Mouse (Mus musculus): ENCODE data around the gene Mogat1.
"Not testable (repeated sequence)": the region's sequence is repeated elsewhere in the genome, so short reads cannot be mapped to it uniquely, and the experiment has no call there.

Gene Mogat1

DNA sequence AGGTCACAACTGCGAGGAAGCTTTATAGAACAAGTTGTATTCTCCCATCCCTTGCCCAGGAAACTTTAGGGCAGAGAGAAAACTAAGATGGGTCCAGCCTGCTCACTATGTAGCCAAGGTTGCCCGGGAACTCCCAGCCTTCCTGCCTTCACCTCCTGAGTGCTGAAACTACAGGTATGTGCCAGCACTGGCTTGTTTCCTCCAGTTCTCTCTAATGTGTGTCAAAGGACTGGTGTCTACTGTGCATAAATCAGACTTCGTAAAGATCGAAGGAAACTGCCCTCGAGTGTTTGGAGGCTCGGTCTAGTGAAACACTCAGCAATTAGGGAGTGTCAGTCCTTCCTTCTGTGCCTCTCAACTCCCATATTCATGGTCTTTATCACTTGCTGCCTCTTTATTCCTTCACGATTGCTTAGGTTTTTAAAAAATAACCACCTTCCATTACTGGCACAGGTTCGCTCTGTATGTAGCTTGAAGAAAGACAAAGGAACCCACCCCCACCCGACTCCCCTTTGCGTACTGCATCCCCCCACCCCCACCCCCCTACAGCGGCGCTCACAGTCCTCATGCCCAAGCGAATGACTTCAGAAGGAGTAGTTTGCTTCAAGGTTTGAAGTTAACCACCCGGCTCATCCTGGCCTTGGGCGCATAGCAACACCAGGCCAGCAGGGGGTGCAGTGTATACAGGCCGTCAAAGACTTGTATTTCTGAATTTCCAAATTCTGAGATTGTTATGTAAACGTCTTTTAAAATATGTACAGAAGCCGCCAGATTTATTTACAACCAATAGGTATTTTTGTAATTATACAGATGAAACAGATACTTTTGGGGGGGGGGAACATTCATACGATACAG is 25.7 kb downstream of the Mogat1 start:
- DNase-seq (ENCODE audit: low spot score) = peak; percentile 58

- peak; percentile 21 for DNase-seq (ENCODE audit: low spot score)
Measured at GRCm38 (mm10) chr1:78537494-78538010, 26.8 kb downstream of the Mogat1 start.

DNA sequence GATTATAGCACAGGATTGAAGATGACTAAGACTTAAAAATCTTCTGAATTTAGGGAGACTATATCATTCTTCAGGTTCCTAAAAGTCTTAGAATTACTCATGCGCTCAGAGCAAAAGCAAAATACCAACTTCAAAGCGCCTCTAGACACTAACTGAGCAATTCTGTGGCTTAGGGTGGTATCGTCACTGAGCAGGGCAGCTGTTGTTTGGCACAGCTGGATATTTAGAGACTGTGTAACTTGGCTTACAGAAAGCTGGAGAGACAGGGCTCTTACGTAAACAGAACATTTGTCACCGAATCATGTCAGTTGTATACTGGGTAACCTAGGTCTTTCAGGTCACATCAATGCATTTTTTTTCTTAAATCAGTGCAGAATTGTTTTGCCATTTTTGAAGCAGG is 27.6 kb downstream of the Mogat1 start:
- DNase-seq (ENCODE audit: low spot score) = no peak

GRCm38 (mm10) chr1:78539166-78539565 is 28.4 kb downstream of the Mogat1 start:
- DNase-seq (ENCODE audit: low spot score) = no peak

GRCm38 (mm10) chr1:78543631-78544030 is 32.8 kb downstream of the Mogat1 start:
- not testable (repeated sequence) for DNase-seq (ENCODE audit: low spot score)

DNA sequence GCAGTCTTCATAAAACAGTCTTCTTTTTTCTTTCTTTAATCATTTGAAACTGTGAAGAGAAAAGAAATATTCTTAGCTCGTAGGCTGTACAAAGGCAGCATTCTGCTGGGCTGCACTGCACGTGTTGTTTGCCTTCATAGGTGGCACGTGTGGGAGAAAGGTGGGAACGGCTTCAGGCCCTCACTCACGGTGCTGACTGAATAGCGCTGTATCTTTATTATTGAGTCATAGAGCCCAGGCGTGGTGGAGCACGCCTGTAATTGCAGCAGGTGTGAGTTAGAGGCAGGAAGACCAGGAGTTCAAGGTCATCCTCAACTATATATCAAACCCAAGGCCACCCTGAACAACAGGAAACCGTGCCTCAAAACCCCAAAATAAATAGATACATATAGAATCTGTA is 35.5 kb downstream of the Mogat1 start:
- DNase-seq (ENCODE audit: low spot score) = no peak

DNA sequence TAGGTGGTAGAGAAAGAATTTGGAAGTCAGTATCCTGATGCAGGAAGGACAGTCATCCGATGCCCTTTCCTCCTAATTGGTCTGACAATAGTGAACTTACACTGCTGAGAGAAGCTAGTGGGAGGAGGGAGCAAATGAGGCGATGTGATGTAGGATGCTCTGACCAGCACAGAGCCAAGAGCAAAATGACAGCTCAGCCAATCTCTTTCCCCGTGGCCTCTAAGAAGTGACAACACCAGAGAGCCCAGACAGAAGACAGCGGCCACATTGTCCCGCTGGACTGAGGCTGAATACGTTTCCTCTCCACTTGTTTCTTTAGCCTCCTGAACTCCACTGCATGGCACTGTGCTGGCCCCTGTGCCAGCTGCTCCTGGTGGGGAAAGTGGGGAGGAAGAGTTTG is 38.2 kb downstream of the Mogat1 start:
- DNase-seq (ENCODE audit: low spot score) = no peak

DNA sequence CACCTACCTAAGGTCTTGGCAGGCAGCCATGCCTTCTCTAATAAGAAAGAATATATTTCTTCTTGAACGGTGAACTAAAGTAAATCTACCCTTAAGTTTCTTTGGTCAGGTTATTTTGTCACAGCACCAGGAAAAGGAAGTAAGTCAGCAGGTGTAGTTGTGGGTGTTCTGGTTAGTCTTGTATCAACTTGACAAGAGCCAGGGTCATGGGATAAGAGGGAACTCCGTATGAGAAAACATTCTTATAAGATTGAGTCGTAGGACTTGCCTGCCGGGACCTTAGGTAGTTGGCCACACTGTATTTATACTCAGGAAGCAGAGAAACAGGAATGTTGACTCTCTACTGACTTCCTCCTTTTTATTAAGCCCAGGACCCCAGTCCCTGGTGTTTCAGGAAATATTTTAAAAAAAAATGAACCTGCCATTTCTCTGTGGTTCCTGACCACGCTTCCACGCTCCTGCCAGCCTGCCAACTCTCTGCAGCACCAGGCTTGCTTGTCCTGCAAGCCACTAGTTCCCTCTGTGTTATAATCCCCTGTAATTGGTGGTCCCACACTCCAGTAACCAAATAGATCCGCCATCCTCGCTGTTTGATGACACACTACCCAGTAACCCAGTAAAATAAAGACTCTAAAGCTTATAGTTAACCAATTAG is 43.3 kb downstream of the Mogat1 start:
- no peak for DNase-seq (ENCODE audit: low spot score)

- no peak for DNase-seq (ENCODE audit: low spot score)
Measured at GRCm38 (mm10) chr1:78566963-78567362, 56.2 kb downstream of the Mogat1 start.

GRCm38 (mm10) chr1:78567421-78567820 is 56.6 kb downstream of the Mogat1 start:
- DNase-seq (ENCODE audit: low spot score) = no peak

GRCm38 (mm10) chr1:78567834-78568507 is 57.2 kb downstream of the Mogat1 start:
- DNase-seq (ENCODE audit: low spot score) = no peak

- DNase-seq (ENCODE audit: low spot score) = no peak
Measured at GRCm38 (mm10) chr1:78569617-78570016, 58.8 kb downstream of the Mogat1 start.

DNA sequence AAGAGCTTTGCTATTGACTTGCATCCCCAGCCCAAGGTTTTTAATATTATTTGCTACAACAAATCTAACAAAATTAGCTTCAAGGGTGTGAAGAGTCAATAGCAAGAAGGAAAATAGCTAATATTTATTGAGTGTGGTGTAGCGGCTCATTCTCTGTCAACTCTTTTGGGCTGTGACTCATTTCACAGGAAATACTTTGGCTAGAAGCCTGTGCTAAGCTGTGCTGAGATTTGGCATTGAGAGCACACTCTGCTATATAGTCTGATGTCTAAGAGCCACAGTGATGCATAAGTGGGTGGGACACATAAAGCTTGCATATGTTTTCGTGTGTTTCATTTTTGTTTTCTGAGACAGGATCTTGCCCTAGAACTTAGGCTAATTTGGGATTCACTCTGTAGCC is 74.3 kb downstream of the Mogat1 start:
- no peak for DNase-seq (ENCODE audit: low spot score)

DNA sequence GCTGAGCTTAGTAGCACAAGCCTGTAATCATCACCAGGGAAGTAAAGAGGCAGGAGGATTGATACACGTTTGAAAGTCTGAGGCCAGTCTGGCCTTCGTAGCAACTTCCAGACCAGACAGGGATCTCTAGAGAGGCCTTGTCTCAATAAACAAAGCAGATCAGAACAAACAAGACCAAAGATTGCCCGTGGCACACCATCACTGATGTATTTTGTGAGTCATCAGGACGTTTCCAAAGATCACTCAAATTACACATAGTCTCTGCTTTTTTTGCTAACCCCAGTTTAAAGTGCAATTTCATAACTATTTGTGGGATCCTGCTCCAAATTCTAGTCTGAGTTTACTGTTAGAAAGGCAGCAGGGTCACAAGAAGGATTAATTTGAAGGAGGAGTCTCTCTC is 76.2 kb downstream of the Mogat1 start:
- no peak for DNase-seq (ENCODE audit: low spot score)
